Mouse (Mus musculus) activated CD4-positive, CD25-positive, alpha-beta regulatory T cell, adult 4 months (primary cell): ENCODE results near the gene Dnajb1. TPM values are rescaled to one million over a fixed set of nuclear protein-coding genes. Genes with fewer than 3 reads are reported as not detected.

Source experiments
- ATAC-seq: one replicate; pipeline ENCODE4 v1.8.0; 2017
- polyA plus RNA-seq, 2 experiments: library from polyadenylated mRNA; unstranded; fragments of 100-300 nt; shearing (Covaris generic); gene quantifications; one replicate each; pipeline ENCODE4 v1.2.1; 2017

The Dnajb1 gene
- polyA plus RNA-seq, 2 experiments from 2014 or later, result 40.7 to 44.0 TPM

GRCm38 (mm10) chr8:83613695-83614094 is 5.7 kb downstream of the Dnajb1 start:
- ATAC-seq, result no peak

- no peak for ATAC-seq
Observed at GRCm38 (mm10) chr8:83616625-83617024, 8.6 kb downstream of the Dnajb1 start.

DNA sequence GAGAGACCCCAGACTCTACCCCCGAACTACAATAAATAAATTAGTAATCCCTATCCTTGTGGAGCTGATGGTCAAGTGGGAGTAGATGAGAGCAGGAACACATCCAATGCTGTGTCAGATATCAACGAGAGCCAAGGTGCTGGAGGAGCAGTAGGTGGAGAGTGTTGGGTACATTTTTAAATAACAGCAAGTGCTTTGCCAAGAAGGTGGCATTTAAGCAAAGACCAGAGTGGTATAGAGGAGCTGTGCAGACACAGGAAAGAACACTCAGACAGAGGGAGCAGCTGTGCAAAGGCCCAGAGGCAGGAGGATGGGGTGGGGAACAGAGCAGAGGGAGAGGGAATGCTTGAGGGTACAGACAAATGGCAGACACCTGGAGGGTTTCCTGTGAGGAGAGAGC is 9.1 kb downstream of the Dnajb1 start:
- no peak for ATAC-seq

DNA sequence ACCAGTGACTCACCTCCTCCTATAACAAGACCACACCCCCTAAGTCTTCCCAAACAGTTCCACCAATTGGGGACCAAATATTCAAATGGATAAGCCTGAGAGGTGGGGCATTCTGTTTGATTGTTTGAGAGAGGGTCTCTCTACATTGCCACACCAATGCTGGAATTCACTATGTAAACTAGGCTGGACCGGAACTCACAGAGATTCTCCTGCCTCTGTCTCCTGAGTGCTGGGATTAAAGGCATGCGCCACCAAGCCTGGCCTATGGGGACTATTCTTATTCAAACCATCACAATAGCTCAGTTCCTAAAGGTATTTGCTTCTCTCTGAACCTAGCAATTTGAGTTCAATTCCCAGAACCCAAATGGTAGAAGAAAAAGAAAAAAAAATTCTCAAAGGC is 10.6 kb downstream of the Dnajb1 start:
- ATAC-seq, result no peak

GRCm38 (mm10) chr8:83619568-83620285 is 11.7 kb downstream of the Dnajb1 start:
- ATAC-seq, result no peak

GRCm38 (mm10) chr8:83621691-83622388 is 13.8 kb downstream of the Dnajb1 start:
- ATAC-seq, result no peak

- peak; percentile 81 for ATAC-seq
Observed at GRCm38 (mm10) chr8:83622389-83622989, 14.5 kb downstream of the Dnajb1 start.

DNA sequence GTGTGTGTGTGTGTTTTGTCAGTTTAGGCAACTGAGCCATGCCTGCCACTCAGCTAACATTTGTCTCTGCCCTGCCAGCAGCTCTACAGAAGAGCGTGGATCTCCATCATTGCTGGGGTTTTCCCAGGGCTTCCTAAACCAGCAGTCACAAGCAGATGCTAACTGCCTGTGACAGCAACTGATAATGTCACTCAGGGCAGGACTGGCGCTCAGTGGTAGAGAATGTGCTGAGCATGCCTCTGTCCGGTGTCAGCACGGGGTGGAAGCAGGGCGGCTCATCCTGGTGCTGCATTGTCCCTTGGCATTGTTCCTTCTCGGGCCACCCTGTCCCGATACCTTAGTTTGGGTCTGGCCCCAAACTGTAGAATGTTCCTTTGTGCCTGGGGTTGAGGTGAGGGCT is 15.6 kb downstream of the Dnajb1 start:
- ATAC-seq, result no peak

DNA sequence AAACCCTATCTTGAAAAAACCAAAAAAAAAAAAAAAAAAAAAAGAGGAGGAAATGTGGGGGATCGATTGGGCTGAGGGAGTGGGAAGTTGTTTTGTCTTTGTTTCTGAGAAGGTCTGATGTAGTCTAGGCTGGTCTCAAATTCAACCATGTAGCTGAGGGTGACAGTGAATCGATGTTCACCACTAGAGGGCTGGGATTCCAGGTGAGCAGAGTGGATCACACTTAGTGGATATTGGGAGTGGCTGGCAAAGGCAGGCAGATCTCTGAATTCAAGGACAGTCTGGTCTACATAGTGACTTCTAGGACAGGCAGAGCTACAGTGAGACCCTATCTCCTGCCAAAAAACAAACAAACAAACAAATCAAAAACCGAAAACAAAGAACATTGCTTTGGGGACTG is 16.7 kb downstream of the Dnajb1 start:
- ATAC-seq, result no peak

DNA sequence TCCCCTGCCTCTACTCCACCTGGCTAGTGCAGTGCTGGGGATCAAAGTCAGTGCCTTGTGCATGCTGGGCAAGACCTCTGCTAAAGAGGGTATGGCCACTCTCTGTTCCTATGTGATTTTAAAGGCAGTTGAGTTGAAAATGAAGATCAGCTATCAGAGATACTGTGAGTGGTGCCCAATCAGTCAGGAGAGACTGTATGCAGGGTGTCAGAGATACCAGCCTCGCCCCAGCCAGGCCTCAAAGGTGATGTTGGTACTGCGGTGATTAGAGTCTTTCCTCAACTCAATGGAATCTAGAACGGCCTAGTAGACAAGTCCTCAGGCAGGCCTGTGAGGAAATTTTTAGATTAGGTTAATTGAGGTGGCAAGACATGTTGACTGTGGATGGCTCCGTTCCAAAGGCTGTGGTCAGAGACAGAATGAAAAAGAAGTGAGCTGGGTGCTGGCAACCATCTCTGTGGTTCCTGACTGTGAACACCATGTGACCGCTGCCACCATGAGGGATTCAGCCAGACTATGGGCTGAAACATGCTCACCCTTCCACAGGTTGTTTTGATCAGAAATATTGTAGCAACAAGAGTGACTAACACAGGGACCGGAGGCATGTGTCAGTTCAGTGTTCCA is 17.8 kb downstream of the Dnajb1 start:
- no peak for ATAC-seq

- no peak for ATAC-seq
Observed at GRCm38 (mm10) chr8:83632083-83632707, 24.2 kb downstream of the Dnajb1 start.

GRCm38 (mm10) chr8:83638856-83639255 is 30.9 kb downstream of the Dnajb1 start:
- ATAC-seq, result no peak

DNA sequence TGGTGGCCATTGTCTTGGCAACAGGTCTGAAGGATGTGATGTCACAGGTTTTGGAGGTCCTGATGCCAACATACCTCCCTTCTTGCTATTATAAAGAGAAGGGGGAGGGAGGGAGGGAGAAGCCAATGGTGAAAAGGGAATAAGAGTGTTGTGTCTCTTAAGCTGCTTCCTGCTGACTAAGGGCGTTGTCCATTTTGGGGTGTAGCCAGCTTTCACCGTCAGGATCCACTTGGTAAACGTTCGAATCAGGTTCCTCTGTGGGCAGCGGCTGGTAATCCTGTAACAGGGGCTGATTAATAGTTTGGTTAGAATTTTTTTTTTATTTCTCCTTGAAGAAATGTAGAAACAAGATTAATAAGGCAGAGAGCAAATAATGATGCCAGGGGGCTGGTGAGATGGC is 31.7 kb downstream of the Dnajb1 start:
- ATAC-seq, result no peak

DNA sequence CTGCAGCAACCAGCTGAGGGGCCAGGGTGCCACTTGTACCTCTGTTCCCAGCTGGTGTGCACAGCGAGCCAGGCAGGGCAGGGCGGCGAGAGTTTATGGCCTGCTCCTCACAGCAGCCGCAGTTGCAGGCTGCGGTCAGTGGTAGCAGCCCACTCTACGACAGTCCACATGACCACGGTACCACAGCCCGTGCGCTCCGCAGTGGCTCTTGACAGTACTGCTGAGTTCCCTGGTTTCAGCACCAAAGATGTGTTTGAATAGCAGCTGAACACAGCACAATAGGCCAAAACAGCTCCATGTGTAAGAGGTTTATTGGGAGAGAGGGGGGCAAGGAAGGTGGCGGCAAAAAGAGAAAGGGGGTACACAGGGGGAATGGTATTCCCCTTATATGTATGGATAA is 39.5 kb downstream of the Dnajb1 start:
- ATAC-seq, result no peak

- no peak for ATAC-seq
Observed at GRCm38 (mm10) chr8:83648031-83648430, 40.0 kb downstream of the Dnajb1 start.

GRCm38 (mm10) chr8:83649699-83650098 is 41.7 kb downstream of the Dnajb1 start:
- ATAC-seq, result no peak

GRCm38 (mm10) chr8:83652030-83652743 is 44.2 kb downstream of the Dnajb1 start, which contains the start of gene Gipc1:
TSS of gene Gipc1 (plus strand) at chr8:83652677.
- peak; percentile 97 for ATAC-seq

GRCm38 (mm10) chr8:83652744-83653661 is 45.0 kb downstream of the Dnajb1 start:
- peak; percentile 24 for ATAC-seq

DNA sequence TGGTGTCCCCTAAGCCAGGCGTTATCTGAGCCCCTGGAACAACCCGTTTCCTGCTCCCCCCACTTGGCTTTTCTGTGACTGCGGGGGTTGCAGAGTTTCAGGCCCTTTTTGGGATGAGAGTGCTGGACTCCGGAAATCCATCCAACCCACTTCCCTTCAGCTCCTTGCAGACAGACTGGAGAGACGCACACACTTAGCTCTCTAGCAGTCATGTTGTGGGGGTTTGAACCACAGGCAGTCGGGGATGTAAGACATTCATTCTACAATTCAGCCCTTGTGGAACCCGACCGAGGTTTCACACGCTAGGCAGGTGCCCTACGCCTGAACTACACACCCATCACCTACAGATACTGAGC is 45.6 kb downstream of the Dnajb1 start:
- no peak for ATAC-seq

- ATAC-seq, result no peak
Observed at GRCm38 (mm10) chr8:83654725-83655124, 46.7 kb downstream of the Dnajb1 start.

DNA sequence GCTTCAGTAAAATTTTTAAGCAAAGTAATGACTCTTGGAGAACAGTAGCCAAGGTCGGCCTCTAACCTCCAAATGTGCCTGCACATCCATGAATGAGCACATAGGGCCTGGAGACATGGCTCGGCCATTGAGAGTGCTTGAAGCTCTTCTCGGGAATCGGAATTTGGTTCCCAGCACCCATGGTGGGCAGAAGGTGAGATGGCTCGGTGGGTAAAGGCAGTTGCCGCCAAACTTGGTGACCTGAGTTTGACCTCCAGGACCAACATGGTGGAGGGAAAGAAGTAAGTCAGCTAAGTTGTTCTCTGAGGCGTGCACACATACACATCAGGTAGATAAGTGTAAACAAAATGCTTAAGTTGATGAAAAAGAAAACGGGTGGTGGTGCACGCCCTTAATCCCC is 48.0 kb downstream of the Dnajb1 start:
- ATAC-seq, result no peak
